Mouse (Mus musculus) cortical plate, adult 2 months (tissue): ENCODE measurements around the gene Prickle1.

Experiments
- CTCF ChIP-seq: fragments of 200-500 bp; IDR thresholded peaks from 2 replicates; pipeline ENCODE4 v1.5.1; 2011; ENCODE audit warnings: mild to moderate bottlenecking, control low read depth, low read length; ENCODE audit not compliant: insufficient read depth; ENCODE audit errors: extremely low read depth
- POLR2A ChIP-seq: fragments of 200-500 bp; IDR thresholded peaks from 2 replicates; pipeline ENCODE4 v1.6.1; 2011; ENCODE audit warnings: mild to moderate bottlenecking, low read length, control low read depth; ENCODE audit not compliant: insufficient read depth; ENCODE audit errors: extremely low read depth

- TF ChIP-seq CTCF, result no peak
- no peak for TF ChIP-seq POLR2A
These were observed 34.2 kb downstream of the Prickle1 start for GRCm38 (mm10) chr15:93561540-93561939.
